Mouse (Mus musculus) lung, embryonic 16.5 days (tissue): ENCODE data around the gene Shank2. TPM values are rescaled to one million over a fixed set of nuclear protein-coding genes. Genes with fewer than 3 reads are reported as not detected.

Experiments used
- ATAC-seq: fragments of 200-750 bp; cut with Nextera tagmentation; 2 replicates; pipeline ENCODE4 v1.8.0; 2017; ENCODE audit warnings: low read depth, mild to moderate bottlenecking, moderate library complexity
- H3K27ac ChIP-seq: fragments of 300-500 bp; sonication (generic); 2 replicates; pipeline ENCODE4 v1.5.1; 2014; ENCODE audit warnings: mild to moderate bottlenecking, control low read depth, low read length
- H3K27me3 ChIP-seq: fragments of 300-500 bp; sonication (generic); 2 replicates; pipeline ENCODE4 v1.6.1; 2014; ENCODE audit warnings: low read depth, low read length, mixed read lengths; ENCODE audit not compliant: control insufficient read depth, insufficient read depth
- H3K36me3 ChIP-seq: fragments of 300-500 bp; sonication (generic); 2 replicates; pipeline ENCODE4 v1.6.1; 2014; ENCODE audit warnings: low read length; ENCODE audit not compliant: control insufficient read depth, insufficient read depth
- H3K4me1 ChIP-seq: fragments of 300-500 bp; sonication (generic); replicated peaks from 2 replicates; pipeline ENCODE4 v1.6.1; 2014; ENCODE audit warnings: low read length, mixed read lengths; ENCODE audit not compliant: control insufficient read depth, insufficient read depth
- H3K4me2 ChIP-seq: fragments of 300-500 bp; sonication (generic); 2 replicates; pipeline ENCODE4 v1.6.1; 2014; ENCODE audit warnings: low read depth, low read length, control low read depth
- H3K4me3 ChIP-seq: fragments of 300-500 bp; sonication (generic); 2 replicates; pipeline ENCODE4 v1.5.1; 2014; ENCODE audit warnings: mild to moderate bottlenecking, low read length, control low read depth
- H3K9ac ChIP-seq: fragments of 300-500 bp; sonication (generic); 2 replicates; pipeline ENCODE4 v1.6.1; 2014; ENCODE audit warnings: low read length, control low read depth
- H3K9me3 ChIP-seq: fragments of 300-500 bp; sonication (generic); 2 replicates; pipeline ENCODE4 v1.6.1; 2016; ENCODE audit warnings: low read length; ENCODE audit not compliant: control insufficient read depth
- WGBS: fragments of 180-500 bp; shearing (Covaris S2); extraction: QIAGEN DNeasy Blood & Tissue Kit; methylation state at CpG from one replicate; pipeline ENCODE4 v1.1.7; 2014; 5-methylcytosine and 5-hydroxymethylcytosine counted together
- polyA plus RNA-seq: library from polyadenylated mRNA; unstranded; fragments of >200 nt; fragmentation: Nextera tagmentation; extraction: Ambion mirVana; gene quantifications from 2 replicates; pipeline ENCODE4 v1.2.1, GENCODE M21; 2015

The Shank2 gene
- polyA plus RNA-seq, 1 experiment from 2014 or later = 1.6 TPM

DNA sequence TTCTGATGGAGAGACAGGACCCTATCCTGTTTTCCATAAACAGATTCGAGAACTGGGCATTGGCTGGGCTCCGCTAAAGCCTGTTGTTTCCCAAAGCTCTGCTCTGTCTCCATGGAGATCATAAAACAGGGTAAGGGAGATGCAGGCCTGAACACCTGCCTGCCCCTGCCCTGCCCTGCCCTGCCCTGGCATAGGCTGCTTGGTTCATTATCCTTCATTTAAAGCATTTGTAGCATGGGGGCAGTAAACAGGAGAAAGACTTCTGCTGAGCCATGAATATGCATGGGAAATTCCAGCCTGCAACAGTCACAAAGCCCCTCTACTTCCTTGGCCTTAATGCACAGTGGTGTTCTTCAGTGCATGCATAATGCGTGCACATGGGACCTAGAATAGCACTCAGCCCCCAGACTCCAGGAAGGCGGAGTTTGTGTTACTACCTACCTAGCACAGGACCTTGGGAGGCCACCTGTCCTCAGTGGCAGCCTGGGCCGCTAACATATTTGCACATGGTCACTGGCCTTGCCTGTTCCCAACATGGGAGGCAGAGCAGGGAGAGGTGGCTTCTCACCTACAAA, 230.5 kb downstream of the Shank2 start:
- WGBS = 58% methylated on average over 5 of the region's 5 CpGs
- no peak overlapping the region for H3K9ac ChIP-seq
- no peaks in the 10 kb centered on the region for H3K27me3 ChIP-seq
- no peaks in the 10 kb centered on the region for H3K4me1 ChIP-seq
- H3K4me2 ChIP-seq = no peak overlapping the region
- no peak for ATAC-seq
- no peak overlapping the region for H3K4me3 ChIP-seq
- no peaks in the 10 kb centered on the region for H3K9me3 ChIP-seq
- H3K27ac ChIP-seq = no peak overlapping the region
- H3K36me3 ChIP-seq = no peaks in the 10 kb centered on the region

DNA sequence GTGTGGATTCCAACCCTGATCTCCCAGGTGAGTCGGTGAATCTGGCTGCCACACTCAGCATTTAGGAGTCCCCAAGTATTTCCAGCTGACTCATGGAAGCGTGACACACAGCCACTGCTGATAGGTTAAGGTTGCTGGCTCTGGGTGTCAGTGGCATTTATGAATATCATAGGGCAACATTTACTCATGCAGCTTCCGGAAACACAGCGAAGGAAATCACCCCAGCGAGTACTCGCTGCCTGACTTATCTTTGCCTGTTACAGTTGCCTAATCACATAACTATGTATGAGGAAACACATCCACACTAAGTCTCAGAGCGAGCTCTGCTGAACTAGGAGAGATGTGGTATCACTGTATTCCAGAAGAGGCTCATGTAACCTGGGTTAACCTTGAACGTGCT, 231.8 kb downstream of the Shank2 start:
- no peak overlapping the region for H3K4me2 ChIP-seq
- 49% methylated on average over 8 of the region's 8 CpGs for WGBS
- no peak for ATAC-seq
- no peak overlapping the region for H3K27ac ChIP-seq
- H3K4me1 ChIP-seq = 0 out of 2 replicates have a peak, but pooled peaks cover 3% of the 10 kb centered on the region
- no peak overlapping the region for H3K4me3 ChIP-seq
- no peaks in the 10 kb centered on the region for H3K9me3 ChIP-seq
- H3K27me3 ChIP-seq = no peaks in the 10 kb centered on the region
- H3K36me3 ChIP-seq = no peaks in the 10 kb centered on the region
- H3K9ac ChIP-seq = no peak overlapping the region

DNA sequence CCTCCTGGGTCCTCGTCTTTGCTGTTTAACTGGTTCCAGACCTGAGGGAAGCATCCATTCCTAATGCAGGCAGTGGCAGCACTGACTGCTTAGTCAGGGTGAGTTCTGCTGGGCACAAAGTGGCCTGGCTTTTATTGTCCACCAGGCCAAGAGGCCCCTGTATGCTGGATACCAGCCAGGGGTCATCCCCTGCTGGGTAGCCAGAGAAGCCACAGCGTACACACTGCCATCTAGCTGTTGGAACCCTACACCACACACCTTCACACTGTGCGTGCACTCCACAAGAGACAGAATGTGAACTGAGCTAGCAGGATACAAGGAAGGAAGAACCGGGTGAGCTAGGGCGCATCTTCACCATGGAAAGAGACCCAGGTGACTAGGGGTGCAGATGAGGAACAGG, 233.1 kb downstream of the Shank2 start:
- no peak for ATAC-seq
- WGBS = 51% methylated on average over 5 of the region's 5 CpGs
- H3K9ac ChIP-seq = no peak overlapping the region
- H3K4me2 ChIP-seq = no peak overlapping the region
- no peaks in the 10 kb centered on the region for H3K27me3 ChIP-seq
- no peaks in the 10 kb centered on the region for H3K9me3 ChIP-seq
- no peak overlapping the region for H3K4me3 ChIP-seq
- H3K27ac ChIP-seq = no peak overlapping the region
- 0 out of 2 replicates have a peak, but pooled peaks cover 3% of the 10 kb centered on the region for H3K4me1 ChIP-seq
- no peaks in the 10 kb centered on the region for H3K36me3 ChIP-seq

DNA sequence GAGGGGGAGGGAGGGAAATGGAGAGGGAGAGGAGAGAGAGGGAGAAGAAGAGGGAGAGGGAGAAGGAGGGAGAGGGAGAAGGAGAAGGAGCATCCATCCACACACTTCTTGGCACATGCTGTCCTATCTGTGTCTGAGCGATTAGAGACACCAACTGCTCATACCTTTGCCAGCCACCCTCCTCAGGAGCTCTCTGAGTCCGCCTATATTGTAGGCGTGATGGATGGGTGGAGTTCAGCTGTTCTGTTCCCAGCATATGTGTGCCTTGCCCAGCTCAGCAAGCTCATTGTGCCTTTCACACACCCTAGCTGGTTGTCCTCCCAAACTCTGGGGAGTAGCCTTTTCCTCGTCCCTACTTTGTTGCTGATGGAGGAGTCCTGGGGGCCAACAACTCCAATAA, 233.8 kb downstream of the Shank2 start:
- no peak overlapping the region for H3K4me3 ChIP-seq
- no peaks in the 10 kb centered on the region for H3K36me3 ChIP-seq
- H3K4me1 ChIP-seq = 0 out of 2 replicates have a peak, but pooled peaks cover 3% of the 10 kb centered on the region
- no peaks in the 10 kb centered on the region for H3K9me3 ChIP-seq
- H3K27me3 ChIP-seq = no peaks in the 10 kb centered on the region
- no peak for ATAC-seq
- 76% methylated on average over 4 of the region's 4 CpGs for WGBS
- no peak overlapping the region for H3K4me2 ChIP-seq
- no peak overlapping the region for H3K9ac ChIP-seq
- no peak overlapping the region for H3K27ac ChIP-seq

DNA sequence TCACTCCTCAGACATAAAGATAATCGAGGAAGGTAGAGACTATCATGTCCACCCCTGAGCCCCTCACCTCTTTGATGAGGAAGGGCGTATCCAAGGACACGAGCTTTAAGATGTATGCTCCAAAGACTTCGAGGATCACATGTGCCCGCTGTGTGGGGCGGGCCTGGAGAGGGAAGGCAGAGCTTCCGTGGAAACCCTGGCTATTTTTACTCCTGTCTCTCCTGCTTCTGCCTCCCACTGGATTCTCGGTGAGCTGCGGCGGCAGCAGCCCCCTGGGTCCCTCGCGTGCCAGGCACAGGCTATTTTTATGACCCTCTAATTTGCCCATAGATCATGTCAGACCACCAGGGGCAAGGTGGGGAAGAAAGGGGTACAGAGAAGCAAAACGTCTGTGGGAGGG, 235.1 kb downstream of the Shank2 start:
- Histone ChIP-seq H3K36me3 (no peaks in the 10 kb centered on the region), H3K9me3 (no peaks in the 10 kb centered on the region), H3K27me3 (no peaks in the 10 kb centered on the region), H3K4me1 (0 out of 2 replicates have a peak, but pooled peaks cover 3% of the 10 kb centered on the region), H3K4me3 (no peak overlapping the region), H3K9ac (no peak overlapping the region), H3K4me2 (no peak overlapping the region), H3K27ac (no peak overlapping the region)
- ATAC-seq = no peak
- WGBS = 72% methylated on average over 13 of the region's 13 CpGs

DNA sequence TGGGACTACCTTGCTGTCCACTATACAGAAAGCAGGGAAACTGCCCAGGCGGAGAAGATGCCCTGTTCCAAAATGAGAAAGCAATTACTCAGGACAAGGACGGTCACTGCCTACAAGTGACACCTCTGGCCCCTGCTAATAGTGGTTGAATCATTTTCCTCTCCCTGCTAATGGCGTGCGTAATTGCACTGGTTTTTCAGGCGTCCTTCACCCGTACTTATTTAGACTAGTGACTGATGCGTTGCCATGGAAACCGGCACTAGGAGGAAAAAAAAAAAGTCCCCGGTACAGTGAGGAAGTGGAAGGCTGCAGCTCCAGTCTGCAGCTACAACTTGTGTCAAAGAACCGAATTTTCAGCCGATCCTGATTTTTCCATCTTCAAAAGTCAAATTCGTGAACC, 236.7 kb downstream of the Shank2 start:
- Histone ChIP-seq H3K4me3 (no peak overlapping the region), H3K9ac (no peak overlapping the region), H3K9me3 (no peaks in the 10 kb centered on the region), H3K27me3 (no peaks in the 10 kb centered on the region), H3K27ac (no peak overlapping the region), H3K4me2 (no peak overlapping the region), H3K4me1 (0 out of 2 replicates have a peak, but pooled peaks cover 3% of the 10 kb centered on the region), H3K36me3 (no peaks in the 10 kb centered on the region)
- no peak for ATAC-seq
- 18% methylated on average over 12 of the region's 12 CpGs for WGBS

- ATAC-seq = no peak
- WGBS = 58% methylated on average over 12 of the region's 12 CpGs
- no peak overlapping the region for H3K4me3 ChIP-seq
These were observed 237.3 kb downstream of the Shank2 start for GRCm38 (mm10) chr7:144238992-144239391.

GRCm38 (mm10) chr7:144239571-144240370, 238.0 kb downstream of the Shank2 start:
- no peak overlapping the region for H3K4me2 ChIP-seq
- ATAC-seq = no peak
- H3K27ac ChIP-seq = no peak overlapping the region
- H3K9me3 ChIP-seq = no peaks in the 10 kb centered on the region
- H3K4me3 ChIP-seq = no peak overlapping the region
- no peak overlapping the region for H3K9ac ChIP-seq
- no peaks in the 10 kb centered on the region for H3K36me3 ChIP-seq
- 33% methylated on average over 6 of the region's 6 CpGs for WGBS
- 0 out of 2 replicates have a peak, but pooled peaks cover 3% of the 10 kb centered on the region for H3K4me1 ChIP-seq
- H3K27me3 ChIP-seq = no peaks in the 10 kb centered on the region

More at GRCm38 (mm10) chr7:144238992-144239391, 237.3 kb downstream of the Shank2 start:
- H3K4me2 ChIP-seq = no peak overlapping the region
- 0 out of 2 replicates have a peak, but pooled peaks cover 3% of the 10 kb centered on the region for H3K4me1 ChIP-seq
- no peak overlapping the region for H3K9ac ChIP-seq
- no peaks in the 10 kb centered on the region for H3K36me3 ChIP-seq
- H3K9me3 ChIP-seq = no peaks in the 10 kb centered on the region
- H3K27ac ChIP-seq = no peak overlapping the region
- H3K27me3 ChIP-seq = no peaks in the 10 kb centered on the region

DNA sequence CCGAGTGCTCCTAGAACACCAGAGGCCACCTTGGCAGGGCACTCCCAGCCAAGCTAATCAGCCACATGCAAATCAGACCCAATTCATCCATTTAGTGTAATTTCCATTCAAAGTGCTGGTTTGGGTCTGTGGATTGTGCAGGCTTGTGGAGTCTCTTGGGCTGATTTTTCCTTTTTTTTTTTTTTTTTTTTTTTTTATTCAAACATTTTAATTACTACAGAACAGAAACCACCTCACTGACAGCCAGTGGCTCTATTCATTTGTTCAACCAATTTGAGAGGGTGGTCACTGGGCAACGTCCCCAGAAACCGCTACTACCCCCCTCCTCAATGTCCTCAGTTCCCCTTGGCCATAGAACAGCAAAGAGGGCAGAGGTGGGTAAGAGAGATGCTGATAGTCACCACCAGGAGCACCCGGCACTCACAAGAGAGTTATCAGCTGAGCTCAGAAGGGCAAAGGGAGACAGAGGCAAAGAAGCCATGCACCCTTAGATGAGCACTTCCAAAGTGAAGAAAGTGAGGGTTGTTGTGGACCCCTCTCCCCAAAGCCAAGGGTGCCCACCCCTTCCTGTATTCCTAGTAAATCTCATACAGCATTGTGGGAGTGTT, 239.1 kb downstream of the Shank2 start:
- Histone ChIP-seq H3K4me2 (no peak overlapping the region), H3K4me1 (0 out of 2 replicates have a peak, but pooled peaks cover 3% of the 10 kb centered on the region), H3K27me3 (no peaks in the 10 kb centered on the region), H3K27ac (no peak overlapping the region), H3K36me3 (no peaks in the 10 kb centered on the region), H3K9ac (no peak overlapping the region), H3K9me3 (no peaks in the 10 kb centered on the region), H3K4me3 (no peak overlapping the region)
- ATAC-seq = no peak
- 63% methylated on average over 4 of the region's 4 CpGs for WGBS
